Mouse (Mus musculus) spleen, postnatal 4 days (tissue): Measurements from ENCODE around the gene Psmb8.
"Not testable (repeated sequence)": the region's sequence is repeated elsewhere in the genome, so short reads cannot be mapped to it uniquely, and the experiment has no call there.

Experiments used
- DNase-seq, 2 experiments: peaks; one replicate each; pipeline ENCODE4 v3.0.0; 2022; ENCODE audit warnings: low spot score in 2 of 2

The Psmb8 gene

DNA sequence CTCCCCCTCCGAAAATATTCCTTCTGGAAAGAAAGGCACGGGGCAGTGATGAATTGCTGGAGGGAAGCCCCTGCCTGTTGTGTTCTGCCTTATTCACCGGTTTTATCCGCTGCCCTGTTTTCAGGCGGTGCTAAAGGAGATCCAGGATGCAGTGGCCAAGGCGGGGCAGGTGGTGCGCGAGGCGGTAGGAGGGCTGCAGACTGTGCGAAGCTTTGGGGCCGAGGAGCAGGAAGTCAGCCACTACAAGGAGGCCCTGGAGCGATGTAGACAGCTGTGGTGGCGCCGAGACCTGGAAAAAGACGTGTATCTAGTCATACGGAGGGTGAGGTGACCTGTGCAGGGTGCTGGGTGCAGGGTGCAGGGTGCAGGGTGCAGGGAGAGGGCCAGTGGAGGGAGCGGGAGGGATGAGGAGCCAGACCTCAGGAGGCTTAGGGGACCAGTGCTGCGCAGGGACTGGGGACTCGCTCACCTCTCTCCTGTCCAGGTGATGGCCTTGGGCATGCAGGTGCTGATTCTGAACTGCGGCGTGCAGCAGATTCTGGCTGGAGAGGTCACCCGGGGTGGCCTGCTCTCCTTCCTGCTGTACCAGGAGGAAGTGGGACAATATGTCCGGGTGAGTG, 14.3 kb downstream of the Psmb8 start:
- DNase-seq: peak; percentile 32 to 67

DNA sequence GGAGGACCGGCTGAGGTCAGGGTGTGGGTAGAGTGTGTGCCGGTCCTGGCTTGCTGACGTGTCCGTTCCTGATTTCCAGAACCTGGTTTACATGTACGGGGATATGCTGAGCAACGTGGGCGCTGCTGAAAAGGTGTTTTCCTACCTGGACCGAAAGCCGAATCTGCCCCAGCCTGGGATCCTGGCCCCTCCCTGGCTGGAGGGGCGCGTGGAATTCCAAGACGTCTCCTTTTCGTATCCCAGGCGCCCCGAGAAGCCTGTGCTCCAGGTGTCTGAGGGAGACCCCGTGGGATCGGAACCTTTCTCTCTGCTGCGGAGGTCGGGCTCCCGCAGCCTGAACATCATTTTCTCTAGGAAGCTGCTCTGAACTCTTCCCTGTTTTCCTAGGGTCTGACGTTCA, 16.4 kb downstream of the Psmb8 start:
- peak; percentile 11 to 55 for DNase-seq

DNA sequence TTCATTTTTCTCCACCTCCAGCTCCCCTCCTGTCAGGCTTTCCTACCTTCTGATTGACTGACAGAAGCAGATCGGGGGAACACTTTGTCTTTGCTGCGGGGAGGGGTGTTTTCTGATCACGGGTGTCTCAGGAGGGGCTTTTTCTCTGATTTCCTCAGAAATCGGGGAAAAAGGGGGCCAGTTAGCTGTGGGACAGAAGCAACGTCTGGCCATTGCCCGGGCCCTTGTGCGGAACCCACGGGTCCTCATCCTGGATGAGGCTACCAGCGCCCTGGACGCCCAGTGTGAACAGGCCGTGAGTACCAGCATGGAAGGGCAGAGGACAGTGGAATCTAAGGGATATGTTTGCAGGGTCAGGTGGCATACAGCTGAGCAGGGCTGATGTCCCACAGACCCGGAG, 17.7 kb downstream of the Psmb8 start:
- peak; percentile 11 to 58 for DNase-seq

DNA sequence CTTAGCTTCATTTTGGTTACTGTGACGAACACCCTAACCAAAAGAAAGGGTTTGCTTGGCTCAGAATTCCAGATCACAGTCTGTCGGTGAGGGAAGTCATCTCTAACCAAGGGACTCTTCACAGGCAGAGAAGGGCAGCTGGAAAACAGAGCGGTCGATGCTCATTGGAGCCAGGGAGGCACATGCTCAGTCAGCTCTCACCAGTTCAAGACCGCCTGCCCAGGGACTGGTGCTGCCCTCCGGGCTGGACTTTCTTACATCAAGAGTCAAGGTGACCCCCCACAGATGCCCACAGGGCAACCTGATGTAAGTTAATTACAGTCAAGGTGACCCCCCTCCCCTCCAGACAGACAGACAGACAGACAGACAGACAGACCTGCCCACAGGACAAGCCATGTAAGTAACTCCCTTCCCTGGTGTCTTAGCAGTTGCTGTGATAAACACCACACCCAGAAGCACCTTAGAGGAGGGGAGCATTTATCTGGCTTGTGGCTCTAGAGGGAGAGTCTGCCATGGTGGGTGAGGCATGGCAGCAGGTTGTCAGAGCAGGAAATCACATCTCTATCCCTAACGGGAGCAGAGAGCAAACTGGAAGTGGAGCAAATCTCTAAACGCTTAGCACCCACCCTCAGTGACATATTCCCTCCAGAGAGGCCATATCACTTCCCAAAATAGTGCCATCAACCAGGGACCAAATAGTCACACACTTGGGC, 19.9 kb downstream of the Psmb8 start:
- DNase-seq: peak; percentile 10 to 53

DNA sequence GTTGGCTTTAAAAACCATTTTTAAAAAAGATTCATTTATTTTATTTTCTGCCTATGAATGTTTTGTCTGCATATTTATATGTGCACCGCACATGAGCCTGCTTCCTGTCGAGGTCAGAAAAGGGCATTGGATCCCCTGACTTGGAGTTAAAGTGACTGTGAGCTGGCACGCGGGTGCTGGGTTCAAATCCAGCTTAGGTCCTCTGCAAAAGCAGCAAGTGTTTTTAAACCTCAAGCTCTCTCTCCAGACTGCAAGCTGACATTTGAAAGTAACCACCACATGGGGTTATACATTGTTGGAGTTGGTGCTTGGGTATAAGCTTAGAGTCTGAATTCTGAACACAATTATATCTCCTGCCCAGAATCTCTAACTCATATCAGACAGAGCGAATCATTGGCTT, 20.5 kb downstream of the Psmb8 start:
- DNase-seq: peak; percentile 4 to 44

DNA sequence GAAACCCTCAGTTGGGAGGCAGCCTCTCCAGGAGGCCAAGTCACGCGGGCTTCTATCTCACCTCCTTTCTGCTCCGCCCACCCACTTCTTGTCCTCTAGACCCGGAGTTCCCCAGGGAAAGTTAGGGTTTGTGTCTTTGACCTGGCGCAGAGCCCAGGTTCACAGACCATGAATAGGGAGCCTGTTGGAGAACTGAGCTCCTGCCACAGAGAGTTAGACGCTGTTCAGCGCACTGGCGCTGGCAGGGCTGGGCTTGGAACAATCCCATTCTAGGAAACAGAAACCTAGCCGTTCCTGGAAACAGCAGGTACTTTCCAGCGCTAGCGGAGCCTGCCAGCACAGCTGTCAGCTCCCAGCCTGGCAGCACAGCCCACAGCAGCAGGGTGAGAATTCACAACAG, 21.2 kb downstream of the Psmb8 start:
- peak; percentile 17 to 56 for DNase-seq

DNA sequence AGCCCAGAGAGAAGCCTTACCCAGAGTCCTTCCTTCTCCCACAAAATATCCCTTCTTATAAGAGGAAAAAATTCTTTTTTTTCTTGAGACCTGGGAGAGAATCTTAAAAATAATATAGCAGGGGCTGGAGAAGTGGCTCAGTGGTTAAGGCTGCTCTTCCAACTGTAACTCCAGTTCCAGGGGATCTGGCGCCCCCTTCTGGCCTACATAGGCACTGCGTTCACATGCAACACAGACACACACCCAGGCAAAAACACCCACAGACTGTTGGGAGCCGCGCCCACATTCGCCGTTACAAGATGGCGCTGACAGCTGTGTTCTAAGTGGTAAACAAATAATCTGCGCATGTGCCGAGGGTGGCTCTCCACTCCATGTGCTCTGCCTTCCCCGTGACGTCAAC, 21.6 kb downstream of the Psmb8 start:
- DNase-seq: peak; percentile 72 to 90

DNA sequence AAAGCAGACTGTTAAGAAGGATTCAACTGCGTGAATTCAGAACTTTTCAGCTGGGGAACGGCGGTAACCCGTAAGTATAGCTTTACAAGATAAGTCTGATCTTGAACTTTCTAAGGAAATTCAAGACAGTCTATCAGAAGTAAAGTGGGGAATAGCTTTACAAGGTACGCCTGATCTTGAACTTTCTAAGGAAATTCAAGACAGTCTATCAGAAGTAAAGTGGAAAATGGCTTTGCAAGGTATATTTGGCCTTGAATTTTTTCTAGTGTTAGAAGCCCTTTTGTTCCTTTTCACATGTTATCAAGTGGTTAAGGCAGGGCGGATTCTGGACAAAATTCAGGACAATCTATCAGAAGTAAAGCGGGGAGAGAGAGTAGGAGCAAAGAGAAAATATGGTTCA, 22.3 kb downstream of the Psmb8 start:
- DNase-seq: peak; percentile 10 to 57

DNA sequence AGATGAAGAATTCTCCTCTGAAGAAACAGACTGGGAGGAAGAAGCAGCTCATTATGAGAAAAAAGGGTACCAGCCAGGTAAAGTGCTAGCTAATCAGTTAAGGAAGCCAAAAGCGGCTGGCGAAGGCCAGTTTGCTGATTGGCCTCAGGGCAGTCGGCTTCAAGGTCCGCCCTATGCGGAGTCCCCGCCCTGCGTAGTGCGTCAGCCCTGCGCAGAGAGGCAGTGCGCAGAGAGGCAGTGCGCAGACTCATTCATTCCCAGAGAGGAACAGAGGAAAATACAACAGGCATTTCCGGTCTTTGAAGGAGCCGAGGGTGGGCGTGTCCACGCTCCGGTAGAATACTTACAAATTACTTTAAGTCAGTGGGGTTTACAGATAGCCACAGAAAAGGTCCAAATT, 22.9 kb downstream of the Psmb8 start:
- DNase-seq: not testable (repeated sequence)

DNA sequence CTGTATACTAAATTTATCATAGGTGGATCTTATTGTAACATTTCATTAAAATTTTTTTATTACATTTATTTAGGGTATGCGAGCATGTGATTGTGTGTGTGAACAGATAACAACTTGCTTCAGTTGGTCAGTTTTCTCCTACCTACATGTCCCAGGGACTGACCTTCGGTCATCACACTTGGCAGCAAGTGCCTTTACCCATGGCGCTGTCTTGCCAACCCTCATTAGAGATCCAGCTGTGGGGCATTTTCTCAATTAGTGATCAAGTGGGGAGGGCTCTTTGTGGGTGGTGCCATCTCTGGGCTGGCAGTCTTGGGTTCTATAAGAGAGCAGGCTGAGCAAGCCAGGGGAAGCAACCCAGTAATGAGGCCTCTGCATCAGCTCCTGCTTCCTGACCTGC, 27.3 kb downstream of the Psmb8 start:
- peak; percentile 3 to 37 for DNase-seq

DNA sequence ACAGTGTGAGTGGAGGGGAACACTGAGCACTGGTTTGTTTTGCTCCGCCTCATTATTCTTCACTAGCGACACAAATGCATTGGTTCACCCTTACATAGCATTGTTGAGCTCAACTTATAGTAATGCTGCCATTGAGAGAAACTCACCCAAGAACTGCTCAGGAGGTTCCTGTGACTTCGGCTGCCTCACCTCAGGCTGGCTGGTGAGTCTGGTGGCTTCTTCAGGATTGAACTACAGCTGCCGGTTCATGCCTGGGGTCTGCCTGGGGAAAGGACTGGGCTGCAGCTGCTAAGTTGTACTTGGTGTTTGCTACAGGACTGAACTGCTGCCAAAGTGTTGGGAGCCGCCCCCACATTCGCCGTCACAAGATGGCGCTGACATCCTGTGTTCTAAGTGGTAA, 27.9 kb downstream of the Psmb8 start:
- DNase-seq: peak; percentile 6 to 46

DNA sequence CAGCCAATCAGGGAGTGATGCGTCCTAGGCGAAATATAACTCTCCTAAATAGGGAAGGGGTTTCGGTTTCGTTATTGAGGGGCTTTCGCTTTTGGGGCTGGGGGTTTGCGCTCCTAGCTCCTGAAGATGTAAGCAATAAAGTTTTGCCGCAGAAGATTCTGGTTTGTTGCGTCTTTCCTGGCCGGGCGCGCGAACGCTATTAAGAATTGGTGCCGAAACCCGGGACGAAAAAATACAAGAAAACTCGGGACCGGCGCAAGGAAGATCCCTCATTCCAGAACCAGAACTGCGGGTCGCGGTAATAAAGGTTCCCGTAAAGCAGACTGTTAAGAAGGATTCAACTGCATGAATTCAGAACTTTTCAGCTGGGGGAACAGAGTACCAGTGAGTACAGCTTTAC, 28.4 kb downstream of the Psmb8 start:
- DNase-seq: peak; percentile 35 to 79

DNA sequence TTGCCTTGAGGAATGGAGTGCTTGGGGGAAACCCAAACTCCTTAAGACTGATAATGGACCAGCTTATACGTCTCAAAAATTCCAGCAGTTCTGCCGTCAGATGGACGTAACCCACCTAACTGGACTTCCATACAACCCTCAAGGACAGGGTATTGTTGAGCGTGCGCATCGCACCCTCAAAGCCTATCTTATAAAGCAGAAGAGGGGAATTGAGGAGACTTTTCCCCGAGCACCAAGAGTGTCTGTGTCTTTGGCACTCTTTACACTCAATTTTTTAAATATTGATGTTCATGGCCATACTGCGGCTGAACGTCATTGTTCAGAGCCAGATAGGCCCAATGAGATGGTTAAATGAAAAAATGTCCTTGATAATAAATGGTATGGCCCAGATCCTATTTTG, 33.5 kb downstream of the Psmb8 start:
- peak; percentile 16 to 63 for DNase-seq

DNA sequence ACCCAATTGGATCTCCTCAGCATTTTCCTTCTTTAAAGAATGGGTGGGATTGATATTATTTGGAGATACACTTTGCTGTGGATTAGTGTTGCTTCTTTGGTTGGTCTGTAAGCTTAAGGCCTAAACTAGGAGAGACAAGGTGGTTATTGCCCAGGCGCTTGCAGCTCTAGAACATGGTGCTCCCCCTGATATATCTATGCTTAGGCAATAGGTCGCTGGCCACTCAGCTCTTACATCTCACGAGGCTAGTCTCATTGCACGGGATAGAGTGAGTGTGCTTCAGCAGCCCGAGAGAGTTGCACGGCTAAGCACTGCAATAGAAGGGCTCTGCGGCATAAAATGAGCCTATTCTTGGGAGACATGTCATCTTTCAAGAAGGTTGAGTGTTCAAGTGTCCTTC, 34.5 kb downstream of the Psmb8 start:
- DNase-seq: peak; percentile 10 to 40

DNA sequence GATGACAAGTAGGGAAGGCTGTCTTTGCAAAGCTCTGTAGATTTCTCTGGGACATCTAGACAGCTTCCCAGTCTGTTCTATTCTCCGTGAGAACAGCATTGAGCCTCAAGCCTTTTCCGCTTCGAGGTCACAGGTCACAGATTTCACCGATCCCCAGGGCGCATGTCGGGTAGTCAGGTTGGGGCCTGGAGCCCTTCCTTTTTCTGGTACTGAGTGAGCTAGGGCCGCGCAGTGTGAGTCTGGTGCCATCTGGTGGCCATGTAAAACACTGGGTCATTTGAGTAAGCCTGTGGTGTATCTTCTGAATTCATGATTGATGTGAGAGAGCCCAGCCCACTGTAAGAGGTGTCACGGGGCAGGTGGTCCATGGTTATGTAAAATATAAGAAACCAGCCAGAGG, 37.4 kb downstream of the Psmb8 start:
- peak; percentile 80 to 88 for DNase-seq

DNA sequence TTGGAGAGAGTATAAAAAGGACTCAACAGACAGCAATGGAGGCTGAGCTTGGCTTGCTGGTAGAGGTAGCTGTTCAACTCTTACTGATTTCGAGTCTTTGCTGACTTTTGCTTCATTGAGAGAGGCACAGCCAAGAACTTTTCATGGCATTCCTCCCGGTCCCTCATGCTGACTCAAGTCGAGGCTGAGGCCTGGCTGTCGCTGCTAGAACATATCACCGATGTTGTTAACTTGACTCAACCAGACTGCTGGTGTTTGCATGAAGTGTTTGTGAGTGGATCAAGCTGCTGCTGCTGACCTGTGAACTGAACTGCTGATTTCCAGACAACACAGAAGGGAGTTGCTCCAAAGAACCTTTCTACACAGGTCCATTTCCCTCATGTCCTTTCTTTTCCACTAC, 39.2 kb downstream of the Psmb8 start:
- peak; percentile 9 to 55 for DNase-seq

DNA sequence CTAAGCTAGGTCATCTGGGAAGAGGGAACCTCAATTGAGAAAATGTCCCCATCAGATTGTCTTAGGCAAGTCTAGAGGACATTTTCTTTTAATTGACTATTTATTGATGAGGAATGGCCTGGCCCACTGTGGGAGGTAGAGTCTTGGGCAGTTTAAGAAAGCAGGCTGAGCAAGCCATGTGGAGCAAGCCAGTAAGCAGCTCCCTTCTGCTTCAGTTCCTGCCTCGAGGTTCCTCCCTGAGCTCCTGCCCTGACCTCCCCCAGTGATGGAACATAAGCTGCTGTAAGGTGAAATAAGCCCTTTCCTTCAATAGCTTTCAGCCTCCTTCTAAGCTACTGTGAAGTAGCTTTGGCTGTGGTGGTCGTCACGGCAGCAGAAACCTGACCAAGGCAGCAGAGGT, 40.2 kb downstream of the Psmb8 start:
- peak; percentile 7 to 51 for DNase-seq

DNA sequence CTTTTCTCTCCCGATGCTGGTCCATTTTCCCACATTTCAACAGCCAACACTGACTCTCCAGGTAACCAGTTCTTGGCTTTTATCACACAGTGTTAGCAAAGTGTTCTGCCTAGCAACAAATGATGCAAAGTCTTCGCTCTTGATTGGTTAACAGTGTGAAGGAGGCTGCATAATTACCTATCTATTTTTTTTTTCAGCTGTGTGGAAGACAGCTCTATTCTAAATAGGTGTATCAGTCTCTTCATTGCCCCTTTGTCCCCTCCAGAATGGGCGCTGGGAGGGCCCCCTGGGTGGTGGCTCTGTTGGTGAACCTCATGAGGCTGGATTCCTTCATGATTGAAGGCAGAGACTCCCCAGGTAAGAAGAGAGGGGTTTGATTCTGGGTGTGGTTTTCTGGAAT, 41.2 kb downstream of the Psmb8 start, which contains the start of gene H2-Ob:
Gene H2-Ob (plus strand): TSS at position 198 of the 400 bp plus-strand sequence.
- peak; percentile 59 to 67 for DNase-seq

DNA sequence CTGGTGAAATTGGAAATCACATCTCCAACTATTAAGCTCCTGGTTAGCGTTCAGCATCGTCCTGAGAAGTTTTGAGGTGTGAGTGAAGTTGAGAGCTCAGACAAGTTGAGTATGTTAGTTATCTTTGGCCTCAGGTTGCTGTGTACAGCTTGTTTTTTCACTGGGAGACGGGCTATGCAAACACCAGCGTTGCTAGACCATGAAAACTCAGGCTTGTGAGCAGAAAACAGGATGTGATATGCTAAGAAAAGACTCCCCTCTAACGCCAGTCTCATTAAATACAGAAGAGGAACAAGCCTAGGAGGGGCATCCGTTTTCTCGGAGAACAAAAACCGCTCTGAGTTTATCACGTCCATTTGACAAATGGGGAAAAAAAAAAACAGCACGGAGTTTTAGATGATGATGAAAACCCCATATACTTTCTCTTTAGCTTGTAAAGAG, 42.1 kb downstream of the Psmb8 start:
- DNase-seq: peak; percentile 19 to 60

DNA sequence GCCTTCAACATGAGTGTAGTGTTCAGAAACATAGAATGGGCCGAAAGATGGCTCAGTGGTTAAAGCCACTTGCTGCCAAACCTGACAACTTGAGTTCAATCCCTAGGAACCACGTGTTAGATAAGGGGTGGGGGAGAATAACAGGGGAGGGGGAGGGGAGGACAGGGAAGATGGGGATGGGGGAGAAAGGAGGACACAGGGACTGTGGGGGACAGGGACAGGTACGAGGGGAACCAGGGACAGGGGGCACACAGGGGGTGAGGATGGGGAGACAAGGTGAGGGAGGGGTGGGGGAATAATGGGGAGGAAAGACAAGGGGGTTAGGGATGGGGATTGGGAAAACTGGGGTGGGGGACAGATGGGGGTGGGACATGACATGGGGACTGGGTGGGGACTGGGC, 42.8 kb downstream of the Psmb8 start:
- DNase-seq: peak; percentile 10 to 55

DNA sequence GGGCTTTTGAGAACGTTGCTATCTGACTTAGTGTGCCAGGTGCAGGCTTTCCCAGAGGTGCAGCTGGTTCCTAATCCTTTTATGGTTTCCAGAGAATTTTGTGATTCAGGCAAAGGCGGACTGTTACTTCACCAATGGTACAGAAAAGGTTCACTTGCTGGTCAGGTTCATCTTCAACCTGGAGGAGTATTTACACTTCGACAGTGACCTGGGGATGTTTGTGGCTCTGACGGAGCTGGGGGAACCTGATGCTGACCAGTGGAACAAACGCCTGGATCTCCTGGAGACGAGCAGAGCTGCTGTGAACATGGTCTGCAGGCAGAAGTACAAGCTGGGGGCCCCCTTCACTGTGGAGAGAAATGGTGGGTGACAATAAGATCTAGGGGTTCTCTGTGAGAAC, 43.4 kb downstream of the Psmb8 start:
- DNase-seq: peak; percentile 10 to 57

DNA sequence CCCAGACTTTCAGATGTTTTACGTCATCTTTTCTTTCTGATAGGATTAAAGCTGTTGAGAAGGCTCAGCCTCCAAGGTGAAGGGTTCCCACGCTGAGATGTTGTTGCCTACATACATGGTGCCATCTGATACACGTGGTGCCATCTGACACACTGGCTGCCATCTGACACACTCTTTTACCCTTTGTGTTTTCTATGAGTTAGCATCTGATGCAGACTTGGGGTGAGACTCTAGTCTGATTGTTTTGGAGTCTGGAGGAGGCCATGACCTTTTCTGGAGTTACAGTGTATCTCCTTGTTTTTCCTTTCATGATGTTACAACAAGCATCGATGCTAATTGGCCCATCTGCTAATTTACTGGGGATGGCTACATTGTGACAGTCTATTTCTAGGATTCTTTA, 47.1 kb downstream of the Psmb8 start:
- DNase-seq: peak; percentile 7 to 30

DNA sequence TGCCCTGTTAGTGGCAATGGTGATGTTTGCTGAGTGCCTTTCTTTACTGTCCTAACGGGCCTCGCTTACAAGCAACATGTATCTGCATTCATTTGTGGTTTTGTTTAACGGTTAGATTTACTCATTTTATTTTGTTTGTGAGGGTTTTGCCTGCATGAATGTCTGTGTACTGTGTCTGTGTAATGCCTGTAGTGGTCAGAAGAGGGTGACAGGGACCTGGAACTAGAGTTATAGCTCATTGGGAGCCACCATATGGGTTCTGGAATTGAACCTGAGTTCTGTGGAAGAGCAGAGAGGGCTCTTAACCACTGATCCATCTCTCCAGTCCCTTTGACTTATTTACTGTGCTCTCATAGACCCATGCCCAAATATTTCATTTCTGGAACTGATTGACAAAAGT, 49.5 kb downstream of the Psmb8 start:
- DNase-seq: peak; percentile 12 to 43
